Mouse (Mus musculus) olfactory bulb, adult 2 months (tissue): ENCODE data around the gene Atg4d.

ENCODE experiments used
- CTCF ChIP-seq: fragments of 200-500 bp; IDR thresholded peaks from 2 replicates; pipeline ENCODE4 v1.5.1; 2012; ENCODE audit warnings: low read depth, mild to moderate bottlenecking, low read length, moderate library complexity; ENCODE audit not compliant: insufficient read depth
- POLR2A ChIP-seq: fragments of 200-500 bp; IDR thresholded peaks from 2 replicates; pipeline ENCODE4 v1.6.1; 2012; ENCODE audit warnings: mild to moderate bottlenecking, low read depth, low read length, moderate library complexity; ENCODE audit not compliant: insufficient read depth

GRCm38 (mm10) chr9:21243826-21244427 lies 21.2 kb upstream of the Atg4d start:
- TF ChIP-seq CTCF (no peak), POLR2A (no peak)
